Mouse (Mus musculus) neural tube, embryonic 11.5 days (tissue): Measurements from ENCODE around the gene Slc4a4. TPM values are rescaled to one million over a fixed set of nuclear protein-coding genes. Genes with fewer than 3 reads are reported as not detected.
"Not testable (repeated sequence)": the region's sequence is repeated elsewhere in the genome, so short reads cannot be mapped to it uniquely, and the experiment has no call there.

Experiments
- ATAC-seq: fragments of 200-750 bp; cut with Nextera tagmentation; 2 replicates; pipeline ENCODE4 v1.8.0; 2017; ENCODE audit warnings: moderate number of reproducible peaks, mild to moderate bottlenecking, moderate TSS enrichment, moderate library complexity; ENCODE audit not compliant: insufficient read depth, low FRiP score, low TSS enrichment
- DNase-seq: peaks from one replicate; pipeline ENCODE4 v3.0.0-alpha.2; 2015; ENCODE audit warnings: low spot score
- H3K27ac ChIP-seq: fragments of 300-500 bp; sonication (generic); 2 replicates; pipeline ENCODE4 v1.5.1; 2014; ENCODE audit warnings: low read depth, mild to moderate bottlenecking, low read length
- H3K27me3 ChIP-seq: fragments of 300-500 bp; sonication (generic); 2 replicates; pipeline ENCODE4 v1.6.1; 2014; ENCODE audit warnings: mild to moderate bottlenecking, low read length, mixed read lengths; ENCODE audit not compliant: control insufficient read depth, insufficient read depth
- H3K36me3 ChIP-seq: fragments of 300-500 bp; sonication (generic); 2 replicates; pipeline ENCODE4 v1.6.1; 2014; ENCODE audit warnings: mild to moderate bottlenecking, low read length, moderate library complexity, mixed read lengths; ENCODE audit not compliant: control insufficient read depth, insufficient read depth
- H3K4me1 ChIP-seq: fragments of 300-500 bp; sonication (generic); 2 replicates; pipeline ENCODE4 v1.6.1; 2014; ENCODE audit warnings: low read length, mixed read lengths; ENCODE audit not compliant: control insufficient read depth, insufficient read depth
- H3K4me2 ChIP-seq: fragments of 300-500 bp; sonication (generic); 2 replicates; pipeline ENCODE4 v1.6.1; 2014; ENCODE audit warnings: low read depth, mild to moderate bottlenecking, moderate library complexity
- H3K4me3 ChIP-seq: fragments of 300-500 bp; sonication (generic); 2 replicates; pipeline ENCODE4 v1.5.1; 2014; ENCODE audit warnings: low read depth, low read length
- H3K9ac ChIP-seq: fragments of 300-500 bp; sonication (generic); 2 replicates; pipeline ENCODE4 v1.6.1; 2014; ENCODE audit warnings: mild to moderate bottlenecking, low read length
- H3K9me3 ChIP-seq: fragments of 300-500 bp; sonication (generic); 2 replicates; pipeline ENCODE4 v1.6.1; 2016; ENCODE audit warnings: low read length; ENCODE audit not compliant: control insufficient read depth
- WGBS: fragments of 180-500 bp; shearing (Covaris S2); extraction: QIAGEN DNeasy Blood & Tissue Kit; methylation state at CpG from one replicate; pipeline ENCODE4 v1.1.7; 2014; 5-methylcytosine and 5-hydroxymethylcytosine counted together
- polyA plus RNA-seq: library from polyadenylated mRNA; unstranded; fragments of >200 nt; fragmentation: Nextera tagmentation; extraction: Ambion mirVana; gene quantifications from 2 replicates; pipeline ENCODE4 v1.2.1, GENCODE M21; 2014

Slc4a4 gene
- polyA plus RNA-seq, 1 experiment from 2014 or later, result 1.7 TPM

DNA sequence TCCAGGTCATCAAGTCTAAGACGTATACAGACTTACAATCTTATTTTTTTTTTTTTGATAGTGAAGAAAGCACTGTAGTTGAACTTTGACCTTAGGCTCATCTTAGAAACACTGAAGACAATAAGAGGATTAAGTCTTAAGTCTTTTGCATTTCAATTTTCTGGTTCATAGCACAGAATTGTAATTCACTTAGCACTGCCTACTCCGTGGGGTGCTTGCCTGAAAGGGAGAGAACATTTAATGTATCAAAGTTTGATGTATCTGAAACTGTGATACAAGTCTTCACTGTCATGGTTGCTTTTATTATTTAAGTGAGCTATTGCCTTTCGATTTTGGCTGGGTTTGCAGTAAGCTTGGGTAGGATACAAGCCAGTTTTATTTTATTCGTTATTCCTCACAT is 211.5 kb downstream of the Slc4a4 start:
- Histone ChIP-seq H3K27ac (no peak overlapping the region), H3K4me3 (no peak overlapping the region), H3K9me3 (no peaks in the 10 kb centered on the region), H3K27me3 (no peaks in the 10 kb centered on the region), H3K4me2 (no peak overlapping the region), H3K36me3 (no peaks in the 10 kb centered on the region), H3K4me1 (no peaks in the 10 kb centered on the region), H3K9ac (no peak overlapping the region)
- DNase-seq (no peak), ATAC-seq (no peak)
- 74% methylated on average over 4 of the region's 4 CpGs for WGBS

DNA sequence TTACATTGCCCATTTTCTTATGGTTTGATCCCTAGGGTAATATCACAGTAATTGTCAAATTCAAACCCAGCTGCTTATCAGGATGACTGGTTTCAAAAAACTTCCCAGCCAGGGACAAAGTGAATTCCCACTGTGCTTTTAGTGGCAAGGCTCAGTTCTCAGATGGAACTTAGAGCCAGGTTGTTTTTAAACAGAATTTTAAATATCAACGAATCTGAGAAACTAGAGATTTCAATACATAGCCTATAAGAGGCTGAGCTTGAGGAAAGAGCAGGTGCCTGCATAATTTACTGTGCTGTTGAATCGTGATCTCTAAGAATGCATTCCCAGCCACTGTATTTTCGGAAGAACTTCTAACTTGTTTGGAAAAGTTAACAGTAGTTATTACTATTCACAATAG is 213.3 kb downstream of the Slc4a4 start:
- ATAC-seq, result no peak; the same call in 1 of the 2 replicates
- 92% methylated on average over 3 of the region's 3 CpGs for WGBS

DNA sequence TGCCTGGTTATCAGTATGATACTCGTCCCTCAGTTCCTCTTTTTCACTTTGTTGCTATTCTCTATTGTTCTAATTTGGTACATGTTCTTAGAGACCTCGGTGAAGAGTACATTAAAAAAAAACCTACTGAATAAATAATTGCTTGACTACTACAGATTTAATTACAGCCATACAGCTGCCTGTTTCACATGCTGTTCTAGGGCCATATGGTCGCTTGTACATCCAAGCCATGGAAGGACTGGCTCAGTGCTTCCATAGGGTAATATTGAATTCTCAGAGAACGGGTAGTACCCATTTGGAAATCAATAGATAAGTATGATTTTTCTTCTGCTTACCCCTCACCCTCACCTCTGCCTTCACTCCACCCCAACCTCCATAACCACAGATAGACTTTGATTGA is 215.9 kb downstream of the Slc4a4 start:
- ATAC-seq (no peak), DNase-seq (no peak)
- no peak overlapping the region for H3K9ac ChIP-seq
- no peaks in the 10 kb centered on the region for H3K27me3 ChIP-seq
- no peak overlapping the region for H3K4me2 ChIP-seq
- WGBS, result 74% methylated on average over 4 of the region's 4 CpGs
- H3K27ac ChIP-seq, result no peak overlapping the region
- no peaks in the 10 kb centered on the region for H3K9me3 ChIP-seq
- H3K4me1 ChIP-seq, result no peaks in the 10 kb centered on the region
- no peak overlapping the region for H3K4me3 ChIP-seq
- H3K36me3 ChIP-seq, result no peaks in the 10 kb centered on the region

More for the DNA sequence above, 213.3 kb downstream of the Slc4a4 start:
- Histone ChIP-seq H3K36me3 (no peaks in the 10 kb centered on the region), H3K27ac (no peak overlapping the region), H3K4me3 (no peak overlapping the region), H3K4me2 (no peak overlapping the region), H3K9me3 (no peaks in the 10 kb centered on the region), H3K9ac (no peak overlapping the region), H3K27me3 (no peaks in the 10 kb centered on the region), H3K4me1 (no peaks in the 10 kb centered on the region)
- no peak for DNase-seq

DNA sequence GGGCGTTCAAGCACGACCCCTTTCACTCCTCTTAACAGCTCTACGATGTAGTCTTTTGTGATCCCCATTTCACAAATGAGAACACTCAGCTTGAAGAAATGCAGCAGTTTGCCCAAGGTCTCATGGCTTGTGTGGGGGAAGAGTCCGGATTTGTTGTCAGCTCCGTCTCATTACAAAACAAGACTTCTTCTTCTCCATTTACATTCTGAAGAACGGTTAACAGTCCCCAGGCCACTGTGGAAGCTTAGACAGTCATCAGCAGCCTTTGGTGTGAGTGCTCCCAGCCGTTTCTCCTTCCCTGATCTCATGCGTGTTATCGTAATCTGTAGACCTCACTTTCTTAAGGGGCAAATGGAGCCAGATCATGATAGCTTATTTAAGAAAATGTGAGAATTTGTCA is 218.7 kb downstream of the Slc4a4 start:
- Histone ChIP-seq H3K36me3 (no peaks in the 10 kb centered on the region), H3K9ac (no peak overlapping the region), H3K4me1 (no peaks in the 10 kb centered on the region), H3K9me3 (no peaks in the 10 kb centered on the region), H3K27me3 (no peaks in the 10 kb centered on the region), H3K4me2 (no peak overlapping the region), H3K27ac (no peak overlapping the region), H3K4me3 (no peak overlapping the region)
- DNase-seq (no peak), ATAC-seq (no peak)
- WGBS, result 60% methylated on average over 9 of the region's 9 CpGs

DNA sequence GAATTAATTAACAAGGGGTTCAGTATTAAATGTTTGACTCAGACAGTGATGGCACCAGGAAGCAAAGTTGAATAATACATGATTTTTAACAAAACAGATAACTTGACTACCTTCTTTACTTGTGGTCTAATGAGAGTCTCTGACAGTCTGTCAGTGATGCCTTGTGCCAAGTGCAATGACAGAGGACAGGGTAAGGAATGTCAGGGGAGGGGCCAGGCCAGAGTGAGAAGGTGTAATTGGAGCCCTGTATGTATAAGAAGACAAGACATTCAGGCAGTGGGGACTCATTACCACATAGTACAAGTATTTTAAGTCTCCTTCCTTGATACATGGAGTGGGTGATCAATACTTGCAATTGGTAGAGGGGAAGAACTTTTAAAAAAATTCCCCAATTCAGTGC is 219.6 kb downstream of the Slc4a4 start:
- H3K4me2 ChIP-seq, result no peak overlapping the region
- H3K4me3 ChIP-seq, result no peak overlapping the region
- no peak overlapping the region for H3K9ac ChIP-seq
- H3K27ac ChIP-seq, result no peak overlapping the region
- ATAC-seq (no peak), DNase-seq (no peak)
- no peaks in the 10 kb centered on the region for H3K4me1 ChIP-seq
- H3K9me3 ChIP-seq, result no peaks in the 10 kb centered on the region
- no peaks in the 10 kb centered on the region for H3K27me3 ChIP-seq
- H3K36me3 ChIP-seq, result no peaks in the 10 kb centered on the region

DNA sequence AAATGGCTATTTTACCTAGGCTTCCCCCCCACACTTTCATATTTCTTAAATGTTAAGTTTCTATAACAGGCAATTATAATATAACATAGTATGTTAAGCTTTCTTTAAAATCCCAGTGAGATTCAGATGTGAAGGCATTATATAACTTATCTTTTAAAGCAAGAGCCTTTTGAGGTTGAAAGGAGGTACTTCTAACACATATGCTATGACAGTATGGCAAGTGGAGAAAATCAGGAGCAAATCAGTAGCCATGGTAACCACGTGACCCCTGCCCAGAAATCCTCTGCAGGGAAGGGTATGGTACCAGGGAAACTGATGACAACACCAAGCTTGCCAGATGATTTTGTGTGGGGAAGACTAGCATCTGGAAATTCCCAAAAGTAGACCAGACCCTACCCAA is 222.2 kb downstream of the Slc4a4 start:
- Histone ChIP-seq H3K9me3 (no peaks in the 10 kb centered on the region), H3K36me3 (no peaks in the 10 kb centered on the region), H3K4me3 (no peak overlapping the region), H3K27ac (no peak overlapping the region), H3K4me1 (no peaks in the 10 kb centered on the region), H3K4me2 (no peak overlapping the region), H3K9ac (no peak overlapping the region), H3K27me3 (no peaks in the 10 kb centered on the region)
- ATAC-seq (no peak), DNase-seq (no peak)
- 89% methylated on average over 1 of the region's 1 CpGs for WGBS

DNA sequence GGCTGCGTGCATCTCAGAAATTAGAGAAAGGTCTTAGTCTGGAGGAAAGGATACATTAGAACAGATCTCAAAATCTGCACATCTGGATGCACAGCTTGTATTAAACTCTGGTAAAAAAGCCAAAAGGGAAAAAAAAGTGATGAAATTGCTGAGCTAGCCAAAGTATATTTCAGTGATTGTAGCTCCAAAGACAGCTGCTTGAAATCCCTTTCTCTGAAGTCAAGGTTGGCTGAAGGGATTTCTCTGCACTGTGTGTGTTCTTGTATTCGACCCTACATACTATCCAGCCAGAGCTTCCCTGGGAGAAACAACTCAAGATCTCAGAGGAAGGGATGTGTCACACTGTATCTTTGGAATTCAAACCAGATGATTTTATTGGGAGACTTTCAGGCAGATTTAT is 223.2 kb downstream of the Slc4a4 start:
- DNase-seq (no peak), ATAC-seq (no peak)
- WGBS, result 84% methylated on average over 2 of the region's 2 CpGs
- no peaks in the 10 kb centered on the region for H3K9me3 ChIP-seq
- no peak overlapping the region for H3K27ac ChIP-seq
- no peak overlapping the region for H3K4me3 ChIP-seq
- no peaks in the 10 kb centered on the region for H3K27me3 ChIP-seq
- H3K36me3 ChIP-seq, result no peaks in the 10 kb centered on the region
- H3K9ac ChIP-seq, result no peak overlapping the region
- H3K4me1 ChIP-seq, result no peaks in the 10 kb centered on the region
- H3K4me2 ChIP-seq, result no peak overlapping the region

DNA sequence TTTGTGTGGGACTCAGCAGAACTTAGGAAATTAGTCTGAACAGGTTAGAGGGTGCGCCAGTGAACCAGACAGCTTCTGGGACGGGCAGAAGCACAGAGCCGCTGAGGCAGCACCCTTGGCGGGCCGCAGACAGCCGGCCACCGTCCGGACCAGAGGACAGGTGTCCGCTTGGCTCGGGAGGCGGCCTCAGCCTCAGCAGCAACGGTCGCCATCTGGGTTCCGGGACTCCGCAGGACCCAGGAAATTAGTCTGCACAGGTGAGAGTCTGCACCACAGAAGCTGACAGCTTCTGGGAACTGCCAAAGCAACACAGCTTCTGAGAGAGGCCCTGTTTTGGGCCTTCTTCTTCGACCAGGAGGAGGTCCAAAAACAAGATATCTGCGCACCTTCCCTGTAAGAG is 225.4 kb downstream of the Slc4a4 start:
- H3K4me1 ChIP-seq, H3K4me3 ChIP-seq, H3K27me3 ChIP-seq, DNase-seq, H3K9ac ChIP-seq, H3K27ac ChIP-seq, H3K4me2 ChIP-seq, H3K36me3 ChIP-seq, H3K9me3 ChIP-seq, ATAC-seq: not testable (repeated sequence)
- 88% methylated on average over 8 of the region's 17 CpGs for WGBS

DNA sequence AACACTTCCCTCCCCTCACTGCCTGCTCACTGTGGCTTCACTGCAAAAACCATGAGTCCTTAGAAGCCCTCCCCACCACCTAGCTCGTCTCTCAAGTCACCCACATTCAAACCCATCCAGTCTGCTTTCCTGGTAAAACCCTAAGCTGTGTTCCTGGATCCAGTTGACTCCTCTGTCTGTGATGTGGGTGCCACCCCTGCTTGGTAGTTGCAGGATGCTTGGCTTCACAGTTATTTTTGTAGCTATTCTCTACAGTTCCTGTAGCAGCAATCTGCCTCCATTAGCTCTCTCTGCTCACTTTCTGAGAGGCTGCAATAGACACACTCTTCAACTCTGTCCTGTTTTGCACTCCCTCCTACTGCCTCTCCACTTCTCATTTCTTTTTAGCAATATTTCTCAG is 234.3 kb downstream of the Slc4a4 start:
- no peak overlapping the region for H3K27ac ChIP-seq
- no peaks in the 10 kb centered on the region for H3K27me3 ChIP-seq
- H3K4me2 ChIP-seq, result no peak overlapping the region
- no peaks in the 10 kb centered on the region for H3K36me3 ChIP-seq
- no peak overlapping the region for H3K9ac ChIP-seq
- WGBS, result 66% methylated on average over 1 of the region's 1 CpGs
- DNase-seq (no peak), ATAC-seq (no peak)
- H3K4me3 ChIP-seq, result no peak overlapping the region
- H3K4me1 ChIP-seq, result no peaks in the 10 kb centered on the region
- no peaks in the 10 kb centered on the region for H3K9me3 ChIP-seq
